Mouse (Mus musculus): ENCODE measurements around the gene A530016L24Rik.

The A530016L24Rik gene

GRCm38 (mm10) chr12:112503003-112503771 lies 13.9 kb downstream of the A530016L24Rik start:
- in situ Hi-C loops (cut with MboI) = no loop called here

- in situ Hi-C loops (cut with MboI) = no loop called here
Observed at GRCm38 (mm10) chr12:112506267-112506666, 17.0 kb downstream of the A530016L24Rik start.

- in situ Hi-C loops (cut with MboI) = no loop called here
Observed at GRCm38 (mm10) chr12:112507264-112507663, 18.0 kb downstream of the A530016L24Rik start.

GRCm38 (mm10) chr12:112507984-112508383 lies 18.7 kb downstream of the A530016L24Rik start:
- in situ Hi-C loops (cut with MboI) = no loop called here

GRCm38 (mm10) chr12:112510365-112510732 lies 21.1 kb downstream of the A530016L24Rik start:
- in situ Hi-C loops (cut with MboI) = no loop called here

GRCm38 (mm10) chr12:112510733-112511372 lies 21.6 kb downstream of the A530016L24Rik start:
- in situ Hi-C loops (cut with MboI) = no loop called here

GRCm38 (mm10) chr12:112514897-112515296 lies 25.6 kb downstream of the A530016L24Rik start:
- in situ Hi-C loops (cut with MboI) = no loop called here

GRCm38 (mm10) chr12:112516697-112517337 lies 27.6 kb downstream of the A530016L24Rik start, which contains the start of gene Tmem179:
Gene Tmem179 (minus strand): TSS chr12:112516747.
- in situ Hi-C loops (cut with MboI) = no loop called here

- in situ Hi-C loops (cut with MboI) = no loop called here
Observed at GRCm38 (mm10) chr12:112518105-112518504, 28.9 kb downstream of the A530016L24Rik start.

GRCm38 (mm10) chr12:112533758-112534157 lies 44.5 kb downstream of the A530016L24Rik start:
- in situ Hi-C loops (cut with MboI) = no loop called here

GRCm38 (mm10) chr12:112537233-112537632 lies 48.0 kb downstream of the A530016L24Rik start:
- in situ Hi-C loops (cut with MboI) = no loop called here

GRCm38 (mm10) chr12:112538356-112538755 lies 49.1 kb downstream of the A530016L24Rik start:
- in situ Hi-C loops (cut with MboI) = no loop called here

- in situ Hi-C loops (cut with MboI) = no loop called here
Observed at GRCm38 (mm10) chr12:112539466-112539965, 50.3 kb downstream of the A530016L24Rik start.

- in situ Hi-C loops (cut with MboI) = no loop called here
Observed at GRCm38 (mm10) chr12:112540321-112540720, 51.1 kb downstream of the A530016L24Rik start.

- in situ Hi-C loops (cut with MboI) = no loop called here
Observed at GRCm38 (mm10) chr12:112541483-112542091, 52.3 kb downstream of the A530016L24Rik start.

GRCm38 (mm10) chr12:112542257-112542919 lies 53.1 kb downstream of the A530016L24Rik start:
- in situ Hi-C loops (cut with MboI) = no loop called here

GRCm38 (mm10) chr12:112542920-112543300 lies 53.7 kb downstream of the A530016L24Rik start:
- in situ Hi-C loops (cut with MboI) = no loop called here

GRCm38 (mm10) chr12:112543941-112544340 lies 54.7 kb downstream of the A530016L24Rik start:
- in situ Hi-C loops (cut with MboI) = no loop called here

GRCm38 (mm10) chr12:112544946-112545701 lies 55.9 kb downstream of the A530016L24Rik start:
- in situ Hi-C loops (cut with MboI) = no loop called here

- in situ Hi-C loops (cut with MboI) = no loop called here
Observed at GRCm38 (mm10) chr12:112546110-112546509, 56.9 kb downstream of the A530016L24Rik start.

- in situ Hi-C loops (cut with MboI) = no loop called here
Observed at GRCm38 (mm10) chr12:112549287-112549686, 60.0 kb downstream of the A530016L24Rik start.
